Mouse (Mus musculus) layer of hippocampus, adult 9-10 months (tissue): ENCODE data around the gene Osbpl7.

Source experiments
- DNase-seq: peaks from one replicate; pipeline ENCODE4 v3.0.0; 2022; ENCODE audit warnings: low spot score

Osbpl7 gene

DNA sequence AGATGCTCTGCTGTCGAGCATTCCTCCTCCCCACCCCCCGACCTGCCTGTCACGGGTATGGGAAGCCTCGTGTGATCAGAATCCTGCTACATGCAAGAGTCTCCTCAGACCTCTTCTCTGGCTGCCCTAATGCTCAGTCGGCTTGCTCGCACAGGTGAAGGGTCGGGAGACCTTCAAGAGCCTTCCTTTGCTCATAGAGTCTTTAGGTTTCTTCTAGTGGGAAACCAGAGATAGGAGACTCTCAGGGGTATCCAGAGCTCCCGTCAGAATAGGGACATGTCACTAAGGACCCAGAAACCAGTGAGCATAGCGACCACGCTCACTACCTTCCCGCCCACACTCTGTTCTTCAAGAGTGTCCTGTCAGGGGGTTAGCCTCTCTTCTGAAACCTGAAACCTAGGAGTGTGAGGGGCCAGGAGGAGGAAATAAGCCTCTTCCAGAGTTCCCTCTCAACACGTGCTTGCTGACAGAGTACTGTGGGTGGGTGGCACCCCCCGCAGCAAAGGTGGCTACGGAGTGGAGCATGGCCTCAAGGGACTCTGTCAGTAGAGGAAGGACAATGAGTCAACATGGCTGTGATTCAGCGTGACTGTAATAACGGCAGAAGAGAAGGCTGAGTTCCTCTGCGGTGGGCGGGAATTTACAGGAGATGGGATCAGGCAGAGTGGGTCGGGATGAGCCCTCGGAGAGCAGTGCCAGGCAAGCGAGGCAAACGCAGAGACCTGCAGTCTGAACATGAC is 33.1 kb downstream of the Osbpl7 start:
- no peak for DNase-seq

DNA sequence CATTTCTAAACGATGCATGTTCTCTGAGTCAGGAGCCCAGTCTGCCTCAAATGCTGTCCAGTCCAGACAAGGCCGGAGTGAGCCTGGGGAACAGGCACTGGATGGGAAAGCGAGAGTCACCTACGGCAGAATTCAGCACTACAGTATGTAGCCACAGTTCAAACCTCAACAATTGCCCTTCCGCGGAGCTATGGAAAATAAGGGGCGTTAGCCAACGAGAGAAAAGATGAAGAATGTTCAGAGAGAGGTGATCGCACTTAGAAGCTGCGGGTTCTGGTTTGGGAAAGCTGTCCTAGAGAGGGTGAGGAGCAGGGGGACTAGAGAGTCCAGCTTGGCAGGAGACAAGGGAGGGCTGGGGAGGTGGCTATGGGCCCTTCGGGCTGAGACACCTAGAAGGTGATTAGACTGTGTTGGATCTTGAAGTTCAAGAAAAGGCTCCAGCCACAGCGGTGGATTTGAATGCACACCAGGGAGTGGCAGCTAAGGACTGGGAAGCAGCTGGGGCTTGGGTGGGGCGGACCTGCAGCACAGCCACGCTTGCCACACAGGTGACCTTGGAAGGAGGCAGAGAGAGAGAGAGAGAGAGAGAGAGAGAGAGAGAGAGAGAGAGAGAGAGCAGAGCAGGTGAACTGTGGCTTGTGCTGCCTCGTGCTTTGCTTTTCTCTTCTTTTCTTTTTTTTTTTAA is 34.5 kb downstream of the Osbpl7 start:
- no peak for DNase-seq

DNA sequence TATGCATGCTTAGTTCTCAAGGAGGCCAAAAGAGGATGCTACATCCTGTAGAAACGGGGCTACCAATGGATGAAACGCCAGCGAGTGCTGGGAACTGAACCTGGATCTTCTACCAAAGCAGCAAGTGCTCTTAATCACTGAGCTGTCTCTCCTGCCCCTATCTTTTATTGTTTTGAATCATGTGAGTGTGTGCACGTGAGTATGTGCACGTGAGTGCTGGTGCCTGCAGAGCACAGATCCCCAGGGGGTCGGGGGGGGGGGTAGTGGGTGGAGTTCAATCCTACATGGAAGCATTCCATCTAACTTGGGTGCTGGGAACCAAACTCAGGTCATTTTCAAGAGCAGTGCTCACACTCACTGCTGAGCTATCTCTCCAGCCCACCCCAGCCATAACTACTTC is 35.9 kb downstream of the Osbpl7 start:
- no peak for DNase-seq

DNA sequence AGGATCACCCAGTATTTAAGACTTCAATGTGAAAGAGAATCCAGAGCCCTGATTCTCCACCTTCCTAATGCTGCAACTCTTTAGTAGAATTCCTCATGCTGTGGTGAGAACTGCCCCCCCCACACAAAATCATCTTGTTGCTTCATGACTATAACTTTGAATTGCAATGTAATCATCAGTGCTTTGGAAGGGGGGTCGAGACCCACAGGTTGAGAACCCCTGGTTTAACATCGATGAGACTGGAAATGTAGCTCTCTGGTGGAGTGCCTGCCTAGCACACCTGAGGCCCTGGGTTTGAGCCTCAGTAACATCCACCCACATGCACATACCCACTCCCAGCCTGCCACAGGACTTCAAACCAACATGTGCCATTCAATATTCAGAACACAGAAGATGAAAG is 44.2 kb downstream of the Osbpl7 start:
- DNase-seq = no peak

GRCm38 (mm10) chr11:97098791-97099190 is 48.4 kb downstream of the Osbpl7 start:
- DNase-seq = no peak

DNA sequence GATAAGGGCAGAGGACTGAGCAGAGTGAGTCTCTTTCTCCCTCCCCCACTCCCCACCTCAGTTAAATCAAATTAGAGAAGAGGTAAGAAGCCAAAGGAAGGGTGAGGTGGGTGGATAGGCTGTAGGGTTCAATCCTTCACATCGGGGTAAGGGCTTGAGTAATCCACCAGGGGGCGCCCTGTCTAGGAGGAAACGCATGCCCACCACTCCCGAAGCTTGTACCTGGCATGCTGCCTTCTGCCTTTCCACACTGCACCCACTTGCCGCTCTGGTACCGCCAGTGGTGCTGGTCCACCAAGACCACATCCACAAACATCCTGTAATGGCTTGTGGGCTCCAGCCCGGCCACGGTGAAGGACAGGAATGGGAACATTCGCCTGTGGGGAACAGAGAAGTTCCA is 51.3 kb downstream of the Osbpl7 start:
- DNase-seq = no peak

DNA sequence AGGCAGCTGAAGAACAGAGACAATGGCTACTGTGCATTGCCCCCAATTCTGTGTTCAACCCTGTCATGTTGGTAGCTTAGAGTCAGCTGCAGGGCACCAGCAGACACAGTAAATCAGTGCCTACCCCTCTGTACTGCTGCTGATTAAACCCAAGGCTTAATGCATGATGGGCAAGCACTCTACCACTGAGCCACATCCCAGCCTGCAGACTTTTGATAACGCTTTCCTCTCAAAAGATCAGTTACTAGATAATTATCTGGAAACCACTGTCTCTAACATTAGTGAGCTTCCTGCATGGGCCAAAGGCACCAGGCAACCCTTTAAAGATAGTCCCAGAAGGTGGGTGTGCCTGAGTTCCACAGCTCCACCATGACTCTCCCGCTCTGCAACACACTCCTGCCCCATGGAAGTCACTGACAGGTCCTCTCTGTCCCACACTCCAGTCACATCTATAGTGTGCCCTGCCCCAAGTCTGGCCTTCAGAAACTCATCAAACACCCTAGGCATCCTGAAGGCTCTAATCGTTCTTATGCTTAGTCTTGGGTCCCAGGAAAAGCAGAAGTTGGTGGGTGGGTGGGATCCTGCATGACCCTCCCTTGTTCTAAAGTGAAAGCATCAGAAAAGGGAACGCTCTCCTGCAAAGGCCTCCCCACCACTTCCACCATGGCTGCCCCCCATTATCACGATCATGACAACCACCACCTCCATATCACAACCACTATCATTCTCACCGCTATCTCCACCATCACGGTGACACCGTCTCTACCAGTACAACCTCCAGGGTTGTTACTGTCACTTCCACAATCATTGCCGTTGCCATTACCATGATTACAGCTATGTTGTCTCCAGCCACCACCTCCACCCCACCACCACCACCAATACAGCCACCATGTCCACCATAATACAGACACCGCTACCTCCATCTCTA is 53.0 kb downstream of the Osbpl7 start:
- DNase-seq = no peak

GRCm38 (mm10) chr11:97104091-97104483 is 53.7 kb downstream of the Osbpl7 start:
- no peak for DNase-seq

- DNase-seq = no peak
Measured at GRCm38 (mm10) chr11:97108976-97109375, 58.5 kb downstream of the Osbpl7 start.

DNA sequence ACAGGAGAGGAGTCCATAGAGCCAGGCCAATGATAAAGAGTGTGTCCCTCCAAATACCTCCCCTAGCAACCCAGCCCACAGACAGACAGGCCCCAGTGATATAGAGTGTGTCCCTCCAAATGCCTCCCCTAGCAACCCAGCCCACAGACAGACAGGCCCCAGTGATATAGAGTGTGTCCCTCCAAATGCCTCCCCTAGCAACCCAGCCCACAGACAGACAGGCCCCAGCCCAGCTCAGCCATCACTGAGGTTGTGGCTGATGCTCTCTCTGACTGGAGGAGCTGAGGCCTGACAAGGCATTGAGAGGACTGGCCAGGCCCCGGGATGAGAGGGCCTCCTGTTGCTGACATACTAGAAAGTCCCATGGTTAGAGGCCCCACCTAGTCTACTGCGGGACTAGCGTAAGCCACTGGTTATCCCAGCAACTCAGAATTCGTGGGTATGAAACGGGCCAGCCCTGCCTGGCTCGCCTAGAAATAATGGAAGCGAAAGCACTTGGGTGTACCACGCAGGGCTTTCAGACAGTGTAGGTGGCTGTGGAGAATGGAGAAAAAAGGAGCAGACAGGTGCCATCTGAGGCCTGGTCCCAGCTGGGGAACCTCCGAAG is 62.2 kb downstream of the Osbpl7 start:
- DNase-seq = no peak

DNA sequence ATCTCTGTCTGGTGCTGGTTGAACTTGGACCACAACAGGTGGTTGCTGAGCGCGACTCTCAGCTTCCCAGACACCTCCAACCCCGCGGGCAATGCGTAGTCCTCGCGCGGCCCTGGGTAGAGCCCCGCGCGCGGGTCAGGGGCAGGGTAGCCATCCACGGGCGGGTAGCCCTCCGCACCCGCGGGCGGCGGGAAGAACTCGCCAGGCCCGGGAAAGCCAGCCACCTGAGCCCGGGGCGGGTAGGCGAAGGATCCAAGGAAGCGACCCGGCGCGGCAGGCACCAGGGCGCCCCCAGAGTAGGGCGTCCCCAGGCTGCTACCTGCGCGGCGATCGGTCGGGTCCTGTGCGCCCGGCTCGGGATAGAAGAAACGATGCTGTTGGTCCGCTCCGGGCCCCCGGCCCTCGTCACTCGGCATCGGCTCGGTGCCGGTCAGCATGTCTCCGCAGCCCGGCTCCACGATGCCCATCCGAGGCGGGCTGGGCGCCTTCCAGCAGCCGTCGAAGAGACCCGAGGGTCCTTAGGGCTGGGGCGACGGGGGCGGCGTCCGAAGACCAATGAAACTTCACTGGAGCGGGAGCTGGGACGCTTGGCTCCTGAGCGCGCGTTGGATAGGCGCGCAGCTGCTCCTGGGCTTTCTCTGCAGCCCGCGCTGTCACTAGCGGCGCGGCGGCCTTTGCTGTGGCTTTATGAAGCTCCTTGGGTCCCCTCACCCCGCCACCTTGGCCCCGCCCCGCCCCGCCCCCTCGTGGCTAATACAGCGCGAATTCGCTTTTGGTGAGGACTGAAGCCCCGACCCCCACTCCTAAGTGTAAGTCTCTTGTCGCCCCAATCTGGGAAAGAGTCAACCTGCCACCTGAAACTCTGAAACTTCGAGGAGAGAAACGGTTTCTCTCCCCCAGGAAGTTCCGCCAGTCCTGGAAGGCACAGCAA is 64.5 kb downstream of the Osbpl7 start, which contains the start of gene Tbx21:
Gene Tbx21 (minus strand): TSS at position 661 of the 931 bp plus-strand sequence.
- no peak for DNase-seq

- no peak for DNase-seq
Measured at GRCm38 (mm10) chr11:97115797-97116196, 65.4 kb downstream of the Osbpl7 start.
